Mouse (Mus musculus): Measurements from ENCODE around the gene Spata5.

Gene Spata5

GRCm38 (mm10) chr3:37419458-37419991 lies at the start of gene Spata5:
Gene Spata5, plus strand, starts transcription at chr3:37419896.
- DNase-seq (ENCODE audit: low read depth): peak; percentile 99

GRCm38 (mm10) chr3:37370407-37370806 lies 49.3 kb upstream of the Spata5 start:
- no peak for DNase-seq (ENCODE audit: low read depth)

- no peak for DNase-seq (ENCODE audit: low read depth)
Observed at GRCm38 (mm10) chr3:37373712-37374111, 46.0 kb upstream of the Spata5 start.

- no peak for DNase-seq (ENCODE audit: low read depth)
Observed at GRCm38 (mm10) chr3:37377926-37378325, 41.8 kb upstream of the Spata5 start.

GRCm38 (mm10) chr3:37378412-37378811 lies 41.3 kb upstream of the Spata5 start:
- no peak for DNase-seq (ENCODE audit: low read depth)

- peak; percentile 32 for DNase-seq (ENCODE audit: low read depth)
Observed at GRCm38 (mm10) chr3:37379201-37379600, 40.5 kb upstream of the Spata5 start.

GRCm38 (mm10) chr3:37379930-37380881 lies 39.5 kb upstream of the Spata5 start:
- no peak for DNase-seq (ENCODE audit: low read depth)

- no peak for DNase-seq (ENCODE audit: low read depth)
Observed at GRCm38 (mm10) chr3:37381457-37381856, 38.2 kb upstream of the Spata5 start.

- DNase-seq (ENCODE audit: low read depth): no peak
Observed at GRCm38 (mm10) chr3:37383096-37383765, 36.5 kb upstream of the Spata5 start.

GRCm38 (mm10) chr3:37387310-37387709 lies 32.4 kb upstream of the Spata5 start:
- no peak for DNase-seq (ENCODE audit: low read depth)

- DNase-seq (ENCODE audit: low read depth): no peak
Observed at GRCm38 (mm10) chr3:37396930-37397608, 22.6 kb upstream of the Spata5 start.

- DNase-seq (ENCODE audit: low read depth): no peak
Observed at GRCm38 (mm10) chr3:37397646-37398045, 22.1 kb upstream of the Spata5 start.

- DNase-seq (ENCODE audit: low read depth): no peak
Observed at GRCm38 (mm10) chr3:37398661-37399395, 20.9 kb upstream of the Spata5 start.

- DNase-seq (ENCODE audit: low read depth): no peak
Observed at GRCm38 (mm10) chr3:37401729-37402610, 17.7 kb upstream of the Spata5 start.

GRCm38 (mm10) chr3:37407598-37407997 lies 12.1 kb upstream of the Spata5 start:
- no peak for DNase-seq (ENCODE audit: low read depth)

- DNase-seq (ENCODE audit: low read depth): no peak
Observed at GRCm38 (mm10) chr3:37413446-37413845, 6.2 kb upstream of the Spata5 start.

GRCm38 (mm10) chr3:37414413-37414960 lies 5.2 kb upstream of the Spata5 start:
- DNase-seq (ENCODE audit: low read depth): peak; percentile 75

- DNase-seq (ENCODE audit: low read depth): no peak
Observed at GRCm38 (mm10) chr3:37418341-37418740, 1.4 kb upstream of the Spata5 start.

- DNase-seq (ENCODE audit: low read depth): peak; percentile 50
Observed at GRCm38 (mm10) chr3:37418961-37419457, 687 bp upstream of the Spata5 start.

- DNase-seq (ENCODE audit: low read depth): peak; percentile 83
Observed at GRCm38 (mm10) chr3:37420072-37420471, 376 bp downstream of the Spata5 start, which contains the start of gene Nudt6. Gene Nudt6, minus strand, starts transcription at chr3:37420211.
